26 mouse cellular contexts compared by ENCODE assay signal in genomic region chr9:111461415-111462103, GRCm38 (mm10). TPM values are rescaled to one million over a fixed set of nuclear protein-coding genes. Genes with fewer than 3 reads are reported as not detected.
DNase-seq lines count a peak whose midpoint lies in the region; ATAC-seq and TF ChIP-seq lines count a peak whose summit lies in the region.
"Had no signal": no experiment of that assay in that cellular context is flagged by ENCODE, and none has a peak within 500 bp of the region (broad histone marks: within the 10 kb centered on the region; RNA-seq: fewer than 3 reads in every experiment).

No protein-coding gene starts in this region.

- no peak for DNase-seq in heart, embryonic 10.5 days (ENCODE audit: low spot score)
- DNase-seq in heart, adult 8-10 months (ENCODE audit: low spot score) = no peak
- DNase-seq in limb, embryonic 10.5 days (ENCODE audit: low spot score) = no peak
- DNase-seq in right cerebral cortex, adult 2 months (ENCODE audit: low spot score in 2 of 2) = no peak
- DNase-seq: adrenal gland, postnatal 25 days; cerebellum, adult 11 months; cerebellum, postnatal 25 days; embryo, embryonic 11 days; gastrocnemius, postnatal 36 days; heart, postnatal 14 days; layer of hippocampus, postnatal 36 days; liver; lung, adult 18-20 months; lung, postnatal 14 days; retina, postnatal 1 day; thymus, postnatal 14 days had no signal

- WGBS in heart, embryonic 10.5 days = 80% methylated on average over 10 of the region's 10 CpGs
- WGBS in intestine, postnatal 0 days = 44% methylated on average over 10 of the region's 10 CpGs
- 77% methylated on average over 10 of the region's 10 CpGs for WGBS in kidney, embryonic 15.5 days
- 89% methylated on average over 10 of the region's 10 CpGs for WGBS in limb, embryonic 10.5 days

- no peak for TF ChIP-seq CTCF in intestine, postnatal 0 days (IDR thresholded peaks at IDR 0.05; ENCODE audit: low read depth)

- no peaks in the 10 kb centered on the region for H3K27me3 ChIP-seq in heart, embryonic 10.5 days (ENCODE audit: insufficient read depth, poor library complexity, severe bottlenecking)
- no peaks in the 10 kb centered on the region for H3K27me3 ChIP-seq in intestine, postnatal 0 days (replicated peaks; ENCODE audit: control insufficient read depth, insufficient read depth, low read length)
- H3K27me3 ChIP-seq in kidney, embryonic 15.5 days = no peaks in the 10 kb centered on the region
- H3K27me3 ChIP-seq in limb, embryonic 10.5 days (ENCODE audit: low read depth, poor library complexity, severe bottlenecking) = no peaks in the 10 kb centered on the region
- H3K27me3 ChIP-seq: forebrain, embryonic 15.5 days; heart, embryonic 12.5 days had no signal

- peaks cover 23% of the 10 kb centered on the region for H3K4me1 ChIP-seq in heart, embryonic 10.5 days
- no peaks in the 10 kb centered on the region for H3K4me1 ChIP-seq in intestine, postnatal 0 days (replicated peaks; ENCODE audit: control insufficient read depth, insufficient read depth, low read length)
- H3K4me1 ChIP-seq in kidney, embryonic 15.5 days = peaks cover 22% of the 10 kb centered on the region
- H3K4me1 ChIP-seq in limb, embryonic 10.5 days = peaks cover 31% of the 10 kb centered on the region

- ATAC-seq in intestine, postnatal 0 days = peak; percentile 84
- ATAC-seq in kidney, embryonic 15.5 days (replicated peaks; ENCODE audit: low FRiP score) = peak; percentile 74
- no peak for ATAC-seq in megakaryocyte-erythroid progenitor cell, adult 5-6 weeks (replicated peaks; ENCODE audit: low FRiP score, low TSS enrichment, poor library complexity, severe bottlenecking)
- ATAC-seq: CD4-positive, CD25-positive, alpha-beta regulatory T cell, adult 4 months; forebrain, embryonic 15.5 days; hindbrain, embryonic 16.5 days; midbrain, embryonic 16.5 days had no signal

- H3K4me2 ChIP-seq in intestine, postnatal 0 days (replicated peaks; ENCODE audit: low read depth) = peak overlapping the region; percentile 10; the same call in 1 of the 2 replicates
- H3K4me2 ChIP-seq in kidney, embryonic 15.5 days = no peak overlapping the region
- H3K4me2 ChIP-seq: forebrain, embryonic 15.5 days; heart, embryonic 12.5 days had no signal

- H3K36me3 ChIP-seq in heart, embryonic 10.5 days = no peaks in the 10 kb centered on the region
- H3K36me3 ChIP-seq in intestine, postnatal 0 days (ENCODE audit: control insufficient read depth, insufficient read depth) = no peaks in the 10 kb centered on the region
- H3K36me3 ChIP-seq in kidney, embryonic 15.5 days = no peaks in the 10 kb centered on the region
- no peaks in the 10 kb centered on the region for H3K36me3 ChIP-seq in limb, embryonic 10.5 days
- H3K36me3 ChIP-seq: forebrain, embryonic 15.5 days; G1E; heart, embryonic 12.5 days had no signal

- H3K4me3 ChIP-seq in heart, embryonic 10.5 days = no peak overlapping the region
- no peak overlapping the region for H3K4me3 ChIP-seq in intestine, postnatal 0 days (ENCODE audit: low read depth, low read length)
- H3K4me3 ChIP-seq in kidney, embryonic 15.5 days (replicated peaks) = no peak overlapping the region
- no peak overlapping the region for H3K4me3 ChIP-seq in limb, embryonic 10.5 days
- H3K4me3 ChIP-seq: forebrain, embryonic 15.5 days; heart, embryonic 12.5 days had no signal

- 0 out of 2 replicates have a peak overlapping the region, but pooled peaks have one; percentile 42 for H3K27ac ChIP-seq in heart, embryonic 10.5 days
- no peak overlapping the region; the same call in 1 of the 2 replicates for H3K27ac ChIP-seq in intestine, postnatal 0 days (ENCODE audit: low read depth, low read length)
- peak overlapping the region; percentile 88 for H3K27ac ChIP-seq in kidney, embryonic 15.5 days
- peak overlapping the region; percentile 48; the same call in 1 of the 2 replicates for H3K27ac ChIP-seq in limb, embryonic 10.5 days
- H3K27ac ChIP-seq: forebrain, embryonic 15.5 days had no signal

- no peaks in the 10 kb centered on the region for H3K9me3 ChIP-seq in heart, embryonic 10.5 days
- H3K9me3 ChIP-seq in intestine, postnatal 0 days (ENCODE audit: control insufficient read depth) = no peaks in the 10 kb centered on the region
- H3K9me3 ChIP-seq in kidney, embryonic 15.5 days (replicated peaks) = no peaks in the 10 kb centered on the region
- no peaks in the 10 kb centered on the region for H3K9me3 ChIP-seq in limb, embryonic 10.5 days (replicated peaks)
- H3K9me3 ChIP-seq: forebrain, embryonic 15.5 days; heart, embryonic 12.5 days had no signal

- no peak overlapping the region for H3K9ac ChIP-seq in intestine, postnatal 0 days (ENCODE audit: low read depth, low read length)
- H3K9ac ChIP-seq in kidney, embryonic 15.5 days = no peak overlapping the region
- H3K9ac ChIP-seq: forebrain, embryonic 15.5 days; heart, embryonic 12.5 days had no signal

RNA-seq across cellular contexts. Expression of gene Dclk3, which starts 22.7 kb away (rescaled TPM):
- 1.6 and 2.5 TPM in 2 replicates for polyA plus RNA-seq in heart, embryonic 10.5 days (2016; fragmentation: Nextera tagmentation; extraction: Ambion mirVana)
- under 1 TPM; 0.16 to 0.37 (median 0.22) TPM for total RNA-seq in heart, adult 8-10 months (2022)
- 1.1 and 1.4 TPM in 2 replicates for polyA plus RNA-seq in intestine, postnatal 0 days (2015; fragmentation: Nextera tagmentation; extraction: Ambion mirVana)
- polyA plus RNA-seq in kidney, embryonic 15.5 days (2015; fragmentation: Nextera tagmentation; extraction: Ambion mirVana) = 3.2 TPM in 2 replicates
- 0.20 and 0.31 TPM in 2 replicates for polyA plus RNA-seq in limb, embryonic 10.5 days (2016; fragmentation: Nextera tagmentation; extraction: Ambion mirVana)
- total RNA-seq in megakaryocyte-erythroid progenitor cell, adult 5-6 weeks (2014; fragmentation: Nextera tagmentation) = not detected in 2 replicates
- not detected in 2 replicates for total RNA-seq in megakaryocyte-erythroid progenitor cell, adult 5-6 weeks (2017)
- total RNA-seq: megakaryocyte, adult 5-6 weeks had no signal
- polyA plus RNA-seq: CD4-positive, CD25-positive, alpha-beta regulatory T cell, adult 4 months; G1E had no signal
